Mouse (Mus musculus): ENCODE measurements around the gene Prss8.
A peak's percentile ranks its signal among the peaks of the same experiment; 100 is the strongest.
"Not testable (repeated sequence)": the region's sequence is repeated elsewhere in the genome, so short reads cannot be mapped to it uniquely, and the experiment has no call there.

Gene Prss8

GRCm38 (mm10) chr7:127929923-127930322, at the start of gene Prss8:
Gene Prss8 (minus strand): TSS chr7:127930104.
- DNase-seq (ENCODE audit: low read depth, low spot score): no peak

DNA sequence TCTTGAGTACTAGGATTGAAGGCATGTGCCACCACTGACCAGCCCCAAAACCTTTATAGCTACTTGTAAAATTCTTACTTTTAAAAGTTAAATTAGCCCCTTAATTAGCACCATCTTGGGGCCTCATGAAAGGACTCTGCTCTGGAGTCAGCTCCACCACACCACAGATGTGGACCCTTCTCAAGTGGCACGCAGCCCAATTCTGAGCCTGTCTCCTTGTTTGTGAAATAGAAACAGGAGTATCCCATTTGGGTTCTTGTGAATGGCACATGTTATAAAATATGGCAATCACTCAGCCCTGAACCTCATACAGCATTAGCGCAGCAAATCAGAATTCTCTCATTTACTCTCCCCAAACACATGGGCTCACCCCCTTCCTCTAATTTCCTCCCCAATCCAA, 49.0 kb upstream of the Prss8 start:
- no peak for DNase-seq (ENCODE audit: low read depth, low spot score)

GRCm38 (mm10) chr7:127974413-127974930, 44.6 kb upstream of the Prss8 start:
- DNase-seq (ENCODE audit: low read depth, low spot score): no peak

DNA sequence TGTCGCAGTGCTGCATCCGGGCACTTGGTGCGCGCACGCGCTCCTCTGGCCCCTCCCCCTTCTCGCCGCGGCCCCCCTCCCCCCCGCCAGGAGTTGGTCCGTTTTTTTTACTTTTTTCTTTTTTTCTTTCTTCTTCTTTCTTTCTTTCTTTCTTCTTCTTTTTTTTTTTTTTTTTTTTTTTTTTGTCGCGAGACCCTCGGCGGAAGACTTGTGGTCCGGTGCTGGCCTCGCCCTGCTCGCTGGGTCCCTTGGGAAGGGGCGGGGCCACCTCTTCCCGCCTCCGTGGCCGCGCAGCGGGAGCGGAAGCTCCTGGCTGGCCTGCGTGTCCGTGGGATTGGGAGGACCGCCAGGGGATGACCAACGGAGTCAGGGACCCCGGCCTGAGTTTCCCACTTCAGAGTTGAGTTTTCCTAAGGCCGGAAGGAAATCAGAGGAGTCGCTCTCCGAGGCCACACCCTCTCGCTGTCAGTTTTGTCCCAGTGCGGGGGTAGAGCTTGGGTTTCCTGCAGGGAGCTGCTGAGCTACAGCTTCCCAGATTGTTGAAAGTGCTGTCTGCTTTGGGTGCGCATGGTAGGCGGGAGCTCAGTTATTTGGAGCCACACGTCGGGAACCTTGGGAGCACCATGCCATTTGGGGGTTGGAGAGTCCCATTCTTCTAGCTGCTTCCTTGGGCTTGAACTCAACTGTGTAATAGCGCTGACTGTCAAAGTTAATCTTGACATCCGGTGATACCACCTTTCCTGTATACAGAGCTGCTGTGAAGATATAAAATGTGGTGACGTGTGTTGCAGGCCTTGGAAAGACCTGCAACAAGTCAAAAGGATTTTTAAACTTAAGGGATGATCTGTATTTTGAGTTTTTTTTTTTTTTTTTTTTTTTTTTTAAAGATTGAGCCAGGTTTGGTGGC, 38.3 kb upstream of the Prss8 start:
- peak; percentile 66 for DNase-seq (ENCODE audit: low read depth, low spot score)

GRCm38 (mm10) chr7:127967004-127967921, 37.4 kb upstream of the Prss8 start, which contains the start of gene Fus:
Gene Fus (plus strand): TSS chr7:127967457.
- peak; percentile 88 for DNase-seq (ENCODE audit: low read depth, low spot score)

- DNase-seq (ENCODE audit: low read depth, low spot score): no peak
Observed at GRCm38 (mm10) chr7:127966371-127966918, 36.5 kb upstream of the Prss8 start.

- DNase-seq (ENCODE audit: low read depth, low spot score): no peak
Observed at GRCm38 (mm10) chr7:127959364-127959763, 29.5 kb upstream of the Prss8 start.

GRCm38 (mm10) chr7:127952864-127953581, 23.1 kb upstream of the Prss8 start:
- no peak for DNase-seq (ENCODE audit: low read depth, low spot score)

DNA sequence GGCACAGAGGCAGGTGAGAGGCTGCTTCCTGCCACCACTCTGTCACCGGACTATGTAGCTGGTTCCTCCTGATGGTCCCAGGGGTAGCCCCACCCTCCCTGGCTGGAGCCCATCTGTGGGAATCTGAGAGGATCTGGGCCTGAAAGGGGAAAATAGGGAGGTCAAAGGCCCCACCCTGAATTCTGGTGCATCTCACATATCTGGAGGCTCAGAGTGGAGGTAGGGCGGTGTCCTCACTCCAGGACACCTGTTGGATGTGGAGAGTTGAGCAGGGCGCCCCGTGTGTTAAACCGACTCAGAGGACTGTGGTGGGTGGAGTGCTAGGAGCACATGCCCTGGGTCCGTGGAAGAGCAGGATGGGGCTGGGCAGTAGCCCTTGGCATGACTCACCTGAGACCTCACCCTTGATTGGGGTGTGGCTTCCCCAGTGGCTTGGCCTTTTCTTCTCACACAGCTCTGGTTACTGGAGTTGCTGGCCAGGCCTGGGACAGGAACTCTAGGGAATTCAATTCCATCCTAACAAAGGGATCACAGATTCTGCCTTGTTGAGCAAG, 16.6 kb upstream of the Prss8 start, which contains the start of gene Prss36:
Gene Prss36 (minus strand): TSS at position 256 of the 554 bp plus-strand sequence.
- DNase-seq (ENCODE audit: low read depth, low spot score): no peak

GRCm38 (mm10) chr7:127944614-127945013, 14.7 kb upstream of the Prss8 start:
- no peak for DNase-seq (ENCODE audit: low read depth, low spot score)

DNA sequence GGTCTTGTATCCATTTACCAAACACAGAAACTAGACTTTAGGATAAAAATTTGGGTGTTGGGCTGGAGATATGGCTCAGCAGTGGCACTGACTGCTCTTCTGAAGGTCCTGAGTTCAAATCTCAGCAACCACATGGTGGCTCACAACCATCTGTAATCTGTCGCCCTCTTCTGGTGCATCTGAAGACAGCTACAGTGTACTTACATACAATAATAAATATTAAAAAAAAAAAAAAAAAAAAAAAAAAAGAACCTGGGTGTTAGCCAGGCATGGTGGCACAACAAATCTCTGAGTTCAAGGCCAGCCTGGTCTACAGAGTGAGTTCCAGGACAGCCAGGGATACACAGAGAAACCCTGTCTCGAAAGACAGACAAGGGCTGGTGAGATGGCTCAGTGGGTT, 12.2 kb upstream of the Prss8 start:
- not testable (repeated sequence) for DNase-seq (ENCODE audit: low read depth, low spot score)

GRCm38 (mm10) chr7:127936216-127936884, 6.4 kb upstream of the Prss8 start:
- DNase-seq (ENCODE audit: low read depth, low spot score): no peak

DNA sequence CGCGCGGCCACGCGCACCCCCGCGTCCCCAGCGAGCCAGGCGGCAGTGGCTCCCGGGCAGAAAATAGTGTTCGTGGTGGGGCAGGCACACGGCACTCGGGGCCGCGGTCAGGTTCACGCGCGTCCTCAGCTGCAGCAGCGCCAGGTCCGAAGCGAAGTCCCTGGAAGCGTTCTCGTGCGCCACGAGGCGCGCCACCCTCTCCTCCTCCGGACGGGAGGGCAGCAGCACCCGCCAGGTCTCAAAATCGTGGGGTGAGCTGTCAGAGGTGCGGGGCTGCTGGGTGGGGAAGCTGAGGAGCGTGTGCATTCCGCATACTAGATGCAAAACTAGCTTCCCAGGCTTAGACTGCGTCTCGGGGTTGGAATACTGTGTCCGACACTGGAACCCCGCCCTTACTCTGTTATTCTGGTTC, 5.8 kb upstream of the Prss8 start:
- no peak for DNase-seq (ENCODE audit: low read depth, low spot score)

DNA sequence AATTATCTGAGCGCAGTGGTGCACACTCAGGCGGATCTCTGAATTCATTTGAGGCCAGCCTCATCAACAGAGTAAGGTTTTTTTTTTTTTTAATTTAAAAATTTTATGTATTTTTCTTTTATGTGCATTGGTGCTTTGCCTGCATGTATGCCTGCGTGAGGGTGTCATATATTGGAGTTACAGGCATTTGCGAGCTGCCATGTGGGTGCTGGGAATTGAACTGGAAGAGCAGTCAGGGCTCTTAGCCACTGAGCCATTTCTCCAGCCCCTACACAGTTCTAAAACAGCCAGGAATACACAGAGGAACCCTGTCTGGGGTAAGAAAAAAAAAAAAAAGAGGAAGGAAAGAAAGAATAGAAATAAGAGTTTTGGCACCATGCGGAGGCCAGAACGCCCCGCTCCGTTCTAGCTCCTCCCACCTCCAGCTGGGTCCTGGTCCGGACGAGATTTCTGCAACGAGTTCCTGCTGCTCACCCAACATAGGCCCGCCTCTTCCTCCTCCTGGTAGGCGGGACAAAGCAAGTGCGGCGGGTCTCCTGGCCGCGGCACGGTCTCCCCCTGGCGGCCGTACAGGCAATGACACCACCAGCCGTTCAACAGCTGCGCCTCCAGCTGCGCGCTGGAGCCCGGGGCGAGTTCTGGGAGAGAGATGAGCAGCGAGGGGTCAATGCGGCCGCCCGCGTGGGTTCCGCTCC, 5.3 kb upstream of the Prss8 start:
- DNase-seq (ENCODE audit: low read depth, low spot score): peak; percentile 91

- no peak for DNase-seq (ENCODE audit: low read depth, low spot score)
Observed at GRCm38 (mm10) chr7:127934075-127934474, 4.2 kb upstream of the Prss8 start.

- no peak for DNase-seq (ENCODE audit: low read depth, low spot score)
Observed at GRCm38 (mm10) chr7:127932273-127933031, 2.5 kb upstream of the Prss8 start.

DNA sequence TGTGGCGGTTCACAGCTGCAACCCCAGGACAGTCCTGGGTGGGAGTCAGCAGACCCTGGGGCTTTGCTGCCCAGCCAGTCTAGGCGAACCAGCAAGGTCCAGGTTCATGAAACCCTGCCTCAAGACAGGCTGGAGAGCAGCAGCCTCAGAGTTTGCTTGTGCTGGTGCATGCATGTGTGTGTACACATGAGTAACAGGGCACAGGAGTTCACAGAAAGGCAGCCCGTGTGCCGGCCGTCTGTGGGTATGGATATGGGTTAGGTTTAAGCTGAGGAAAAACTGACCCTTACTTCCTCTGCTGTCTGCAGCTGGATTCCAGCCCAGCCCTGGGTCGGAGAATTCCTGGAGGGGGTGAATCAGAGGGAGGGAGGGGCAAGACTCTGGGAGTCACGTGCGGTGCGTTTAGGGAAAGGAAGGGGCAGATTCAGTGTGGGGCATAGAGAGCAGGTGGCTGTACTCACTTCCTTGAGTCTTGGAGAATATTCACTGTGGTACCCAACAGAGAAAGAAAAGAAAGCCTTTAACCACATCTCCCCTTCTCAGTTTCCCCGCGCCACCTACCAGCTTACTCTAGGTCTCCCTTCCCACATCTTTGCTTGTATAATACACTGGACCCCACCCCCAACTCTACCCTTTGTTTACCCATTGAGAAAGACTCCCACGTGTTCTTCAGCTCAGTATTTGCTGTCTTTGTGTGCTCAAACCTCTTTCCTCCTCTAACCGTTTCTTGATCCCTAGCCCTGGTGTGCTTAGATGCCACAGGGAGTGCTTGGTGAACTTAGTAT, 1.6 kb upstream of the Prss8 start:
- no peak for DNase-seq (ENCODE audit: low read depth, low spot score)

DNA sequence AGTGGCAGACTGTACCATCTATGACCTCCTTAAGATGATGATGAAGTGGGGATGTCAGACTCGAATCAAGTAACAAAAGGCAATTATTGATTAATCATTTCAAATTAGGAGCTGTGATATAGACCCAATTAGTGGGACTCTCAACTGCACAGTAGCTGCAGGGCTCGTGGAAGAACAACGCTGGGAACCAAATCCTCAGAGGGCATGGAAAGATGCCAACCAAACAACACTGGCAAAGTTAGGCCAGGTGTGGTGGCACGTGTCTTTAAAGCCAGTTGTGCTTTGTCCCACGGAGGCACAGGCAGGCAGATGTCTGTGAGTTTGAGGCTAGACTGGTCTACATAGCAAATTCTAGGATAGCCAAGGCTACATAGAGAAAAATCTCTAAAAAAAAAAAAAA, 732 bp upstream of the Prss8 start:
- DNase-seq (ENCODE audit: low read depth, low spot score): no peak
